Comparison of ENCODE assay signal across 26 mouse cellular contexts in genomic region chr1:45500456-45500855, GRCm38 (mm10). TPM values are rescaled to one million over a fixed set of nuclear protein-coding genes. Genes with fewer than 3 reads are reported as not detected.
DNase-seq lines count a peak whose midpoint lies in the region; ATAC-seq and TF ChIP-seq lines count a peak whose summit lies in the region.
"Had no signal": no experiment of that assay in that cellular context is flagged by ENCODE, and none has a peak within 500 bp of the region (broad histone marks: within the 10 kb centered on the region; RNA-seq: fewer than 3 reads in every experiment).

No protein-coding gene starts in this region.

- DNase-seq in left cerebral cortex, adult 11 months (ENCODE audit: low spot score) = no peak
- no peak for DNase-seq in c-Kit-positive CD71-positive TER-119-positive erythroid progenitor cells, embryonic 14.5 days (ENCODE audit: low spot score)
- DNase-seq: adrenal gland, adult 2 months; adrenal gland, postnatal 36 days; cerebellum, adult 9-10 months; cerebellum, postnatal 36 days; kidney, adult 8-10 months; kidney, postnatal 4 days; left cerebral cortex, postnatal 4 days; lung, postnatal 36 days; right cerebral cortex, adult 18-20 months; right cerebral cortex, postnatal 4 days; thymus, postnatal 14 days had no signal

- H3K4me2 ChIP-seq in heart, embryonic 14.5 days (ENCODE audit: low read length) = peak overlapping the region; percentile 70
- H3K4me2 ChIP-seq in heart, embryonic 11.5 days = no peak overlapping the region; the same call in 1 of the 2 replicates
- H3K4me2 ChIP-seq in embryonic facial prominence, embryonic 15.5 days (replicated peaks) = no peak overlapping the region
- peak overlapping the region; percentile 8; the same call in 1 of the 2 replicates for H3K4me2 ChIP-seq in stomach, embryonic 15.5 days
- H3K4me2 ChIP-seq: forebrain, embryonic 15.5 days; liver, embryonic 15.5 days; neural tube, embryonic 12.5 days had no signal

- H3K27me3 ChIP-seq in heart, embryonic 14.5 days (ENCODE audit: control insufficient read depth, insufficient read depth, low read length) = no peaks in the 10 kb centered on the region
- H3K27me3 ChIP-seq in heart, embryonic 11.5 days (ENCODE audit: control insufficient read depth, insufficient read depth, low read length) = no peaks in the 10 kb centered on the region
- no peaks in the 10 kb centered on the region for H3K27me3 ChIP-seq in C2C12 (ENCODE audit: control insufficient read depth, insufficient read depth, insufficient read length)
- H3K27me3 ChIP-seq in embryonic facial prominence, embryonic 15.5 days = no peaks in the 10 kb centered on the region
- H3K27me3 ChIP-seq in stomach, embryonic 15.5 days (replicated peaks) = no peaks in the 10 kb centered on the region
- H3K27me3 ChIP-seq: embryonic facial prominence, embryonic 12.5 days; forebrain, embryonic 15.5 days; lung, embryonic 15.5 days; neural tube, embryonic 12.5 days had no signal

- no peak overlapping the region for H3ac ChIP-seq in C2C12 (ENCODE audit: control insufficient read depth, insufficient read length, low read depth)

- no peaks in the 10 kb centered on the region for H3K9me3 ChIP-seq in heart, embryonic 14.5 days (ENCODE audit: control insufficient read depth, low read length)
- H3K9me3 ChIP-seq in heart, embryonic 11.5 days (replicated peaks; ENCODE audit: control insufficient read depth, low read length) = no peaks in the 10 kb centered on the region
- no peaks in the 10 kb centered on the region for H3K9me3 ChIP-seq in embryonic facial prominence, embryonic 15.5 days (replicated peaks)
- H3K9me3 ChIP-seq in stomach, embryonic 15.5 days = no peaks in the 10 kb centered on the region
- H3K9me3 ChIP-seq: embryonic facial prominence, embryonic 12.5 days; forebrain, embryonic 15.5 days; liver, embryonic 15.5 days; lung, embryonic 15.5 days; neural tube, embryonic 12.5 days had no signal

- H3K79me3 ChIP-seq in C2C12 (ENCODE audit: low read depth) = peaks cover 72% of the 10 kb centered on the region

- WGBS in heart, embryonic 14.5 days = 79% methylated on average over 6 of the region's 6 CpGs
- whole genome bisulfite sequencing in heart, embryonic 11.5 days (ENCODE audit: insufficient replicate concordance) = 85% methylated on average over 6 of the region's 6 CpGs
- 59% methylated on average over 6 of the region's 6 CpGs for WGBS in embryonic facial prominence, embryonic 15.5 days
- 54% methylated on average over 6 of the region's 6 CpGs for WGBS in stomach, embryonic 15.5 days

- no peak overlapping the region for H3K9ac ChIP-seq in heart, embryonic 14.5 days (ENCODE audit: low read length)
- H3K9ac ChIP-seq in heart, embryonic 11.5 days (ENCODE audit: low read depth, low read length) = no peak overlapping the region
- H3K9ac ChIP-seq in embryonic facial prominence, embryonic 15.5 days = no peak overlapping the region
- no peak overlapping the region for H3K9ac ChIP-seq in stomach, embryonic 15.5 days
- H3K9ac ChIP-seq: forebrain, embryonic 15.5 days; hindbrain, embryonic 14.5 days; liver, embryonic 15.5 days; neural tube, embryonic 12.5 days had no signal

- no peak for ATAC-seq in heart, embryonic 14.5 days (ENCODE audit: insufficient number of reproducible peaks, insufficient read depth, low FRiP score, low read depth)
- no peak for ATAC-seq in heart, embryonic 11.5 days (replicated peaks; ENCODE audit: insufficient number of reproducible peaks, low FRiP score, low TSS enrichment)
- ATAC-seq in embryonic facial prominence, embryonic 15.5 days (ENCODE audit: insufficient number of reproducible peaks, low FRiP score, low TSS enrichment, low read depth) = no peak
- no peak for ATAC-seq in stomach, embryonic 15.5 days (ENCODE audit: insufficient read depth, low FRiP score, low read depth)
- ATAC-seq: forebrain, embryonic 15.5 days; midbrain, embryonic 16.5 days had no signal

- H3K36me3 ChIP-seq in heart, embryonic 14.5 days (ENCODE audit: control insufficient read depth, insufficient read depth, low read length) = no peaks in the 10 kb centered on the region
- H3K36me3 ChIP-seq in heart, embryonic 11.5 days (ENCODE audit: control insufficient read depth, insufficient read depth, low read length) = no peaks in the 10 kb centered on the region
- peaks cover 27% of the 10 kb centered on the region for H3K36me3 ChIP-seq in C2C12 (ENCODE audit: control insufficient read depth, insufficient read depth)
- H3K36me3 ChIP-seq in embryonic facial prominence, embryonic 15.5 days = no peaks in the 10 kb centered on the region
- H3K36me3 ChIP-seq in stomach, embryonic 15.5 days = no peaks in the 10 kb centered on the region
- H3K36me3 ChIP-seq: embryonic facial prominence, embryonic 12.5 days; forebrain, embryonic 15.5 days; liver, embryonic 15.5 days; lung, embryonic 15.5 days; neural tube, embryonic 12.5 days had no signal

- peaks cover 75% of the 10 kb centered on the region for H3K79me2 ChIP-seq in C2C12 (ENCODE audit: control insufficient read depth, insufficient read depth)

- no peak for TF ChIP-seq CTCF in C2C12 (IDR thresholded peaks at IDR 0.05; ENCODE audit: control insufficient read depth, insufficient read depth, insufficient read length)

- peak overlapping the region in 1 of 2 experiments; percentile 62; a peak in 1 of 4 replicates for H3K4me3 ChIP-seq in heart, embryonic 14.5 days (ENCODE audit: control insufficient read depth in 1 of 2, insufficient read depth in 1 of 2, low read depth in 1 of 2, low read length in 2 of 2)
- no peak overlapping the region for H3K4me3 ChIP-seq in heart, embryonic 11.5 days (ENCODE audit: low read depth, low read length)
- H3K4me3 ChIP-seq in C2C12 (ENCODE audit: insufficient read depth, poor library complexity, severe bottlenecking) = peak overlapping the region; percentile 82
- peak overlapping the region; percentile 15; the same call in 1 of the 2 replicates for H3K4me3 ChIP-seq in embryonic facial prominence, embryonic 15.5 days (replicated peaks)
- H3K4me3 ChIP-seq in stomach, embryonic 15.5 days (replicated peaks) = no peak overlapping the region
- H3K4me3 ChIP-seq: forebrain, embryonic 15.5 days; liver, embryonic 15.5 days; neural tube, embryonic 12.5 days had no signal

- H3K27ac ChIP-seq in heart, embryonic 14.5 days (replicated peaks in 1 of 2; ENCODE audit: control insufficient read depth in 1 of 2, insufficient read depth in 1 of 2, low read depth in 2 of 2, low read length in 2 of 2) = no peak overlapping the region
- H3K27ac ChIP-seq in heart, embryonic 11.5 days (ENCODE audit: low read depth, low read length) = no peak overlapping the region
- H3K27ac ChIP-seq in embryonic facial prominence, embryonic 15.5 days (replicated peaks) = no peak overlapping the region
- H3K27ac ChIP-seq in stomach, embryonic 15.5 days = no peak overlapping the region
- H3K27ac ChIP-seq: forebrain, embryonic 15.5 days; hindbrain, embryonic 14.5 days; kidney, postnatal 0 days; liver, embryonic 15.5 days; neural tube, embryonic 12.5 days had no signal

- H3K4me1 ChIP-seq in heart, embryonic 14.5 days (ENCODE audit: control insufficient read depth in 2 of 2, insufficient read depth in 2 of 2, low read length in 2 of 2) = peaks cover 0 to 5% of the 10 kb centered on the region in 2 experiments; a peak in 1 of 4 replicates
- H3K4me1 ChIP-seq in heart, embryonic 11.5 days (ENCODE audit: control insufficient read depth, insufficient read depth, low read length) = no peaks in the 10 kb centered on the region
- H3K4me1 ChIP-seq in embryonic facial prominence, embryonic 15.5 days = peaks cover 5% of the 10 kb centered on the region
- no peaks in the 10 kb centered on the region for H3K4me1 ChIP-seq in stomach, embryonic 15.5 days
- H3K4me1 ChIP-seq: forebrain, embryonic 15.5 days; liver, embryonic 15.5 days; lung, embryonic 15.5 days; neural tube, embryonic 12.5 days had no signal

TF ChIP-seq in C2C12, 6 proteins besides CTCF, POLR2A, EP300 and RAD21:
- TF ChIP-seq USF1 (IDR thresholded peaks at IDR 0.05; ENCODE audit: low read depth) (no peak), CEBPB (IDR thresholded peaks at IDR 0.05; ENCODE audit: low read depth) (no peak), MYOG (IDR thresholded peaks at IDR 0.05; ENCODE audit: control insufficient read depth, extremely low read depth, insufficient read length) (no peak), MAX (IDR thresholded peaks at IDR 0.05) (no peak), MYOD1 (IDR thresholded peaks at IDR 0.05; ENCODE audit: control insufficient read depth, insufficient read length, low read depth) (no peak), FOSL1 (IDR thresholded peaks at IDR 0.05; ENCODE audit: insufficient read depth, low read length, poor library complexity, severe bottlenecking) (no peak)

RNA-seq across cellular contexts. Expression of gene Col5a2, which starts 2.6 kb away (rescaled TPM):
- polyA plus RNA-seq in heart, embryonic 14.5 days (2014; fragmentation: Nextera tagmentation; extraction: Ambion mirVana) = 53.9 and 55.7 TPM in 2 replicates
- 32.3 and 39.4 TPM in 2 replicates for polyA plus RNA-seq in heart, embryonic 11.5 days (2014; fragmentation: Nextera tagmentation; extraction: Ambion mirVana)
- 100 TPM for polyA plus RNA-seq in C2C12 (2012; fragmentation: generic; extraction: Trizol)
- 178 and 202 TPM in 2 replicates for polyA plus RNA-seq in embryonic facial prominence, embryonic 15.5 days (2015; fragmentation: Nextera tagmentation; extraction: Ambion mirVana)
- polyA plus RNA-seq in stomach, embryonic 15.5 days (2015; fragmentation: Nextera tagmentation; extraction: Ambion mirVana) = 91.0 and 95.4 TPM in 2 replicates

Comparison
In these comparisons a context has a peak if more than half of its experiments do, and no peak if none do; other contexts are left out.
1. H3K4me2 ChIP-seq: peak in heart, embryonic 14.5 days (single experiment) and stomach, embryonic 15.5 days (single experiment); none in heart, embryonic 11.5 days (single experiment) and embryonic facial prominence, embryonic 15.5 days (single experiment).
2. H3K4me3 ChIP-seq: peak in C2C12 (single experiment) and embryonic facial prominence, embryonic 15.5 days (single experiment); none in heart, embryonic 11.5 days (single experiment) and stomach, embryonic 15.5 days (single experiment).